Mouse (Mus musculus) lung, embryonic 14.5 days (tissue): ENCODE results near the gene Mfap1b. TPM values are rescaled to one million over a fixed set of nuclear protein-coding genes. Genes with fewer than 3 reads are reported as not detected.
"Not testable (repeated sequence)": the region's sequence is repeated elsewhere in the genome, so short reads cannot be mapped to it uniquely, and the experiment has no call there.

ENCODE experiments used
- ATAC-seq: fragments of 200-750 bp; cut with Nextera tagmentation; 2 replicates; pipeline ENCODE4 v1.8.0; 2017; ENCODE audit warnings: mild to moderate bottlenecking, moderate TSS enrichment, moderate library complexity; ENCODE audit not compliant: insufficient read depth
- DNase-seq: peaks from one replicate; pipeline ENCODE4 v3.0.0-alpha.2; 2015
- H3K27ac ChIP-seq: fragments of 300-500 bp; sonication (generic); 2 replicates; pipeline ENCODE4 v1.5.1; 2014; ENCODE audit warnings: low read depth, mild to moderate bottlenecking, moderate library complexity
- H3K27me3 ChIP-seq: fragments of 300-500 bp; sonication (generic); 2 replicates; pipeline ENCODE4 v1.6.1; 2014; ENCODE audit warnings: low read length, control low read depth; ENCODE audit not compliant: insufficient read depth
- H3K36me3 ChIP-seq: fragments of 300-500 bp; sonication (generic); 2 replicates; pipeline ENCODE4 v1.6.1; 2014; ENCODE audit warnings: control low read depth; ENCODE audit not compliant: insufficient read depth
- H3K4me1 ChIP-seq: fragments of 300-500 bp; sonication (generic); 2 replicates; pipeline ENCODE4 v1.6.1; 2014; ENCODE audit warnings: antibody characterized with exemption, control low read depth; ENCODE audit not compliant: insufficient read depth
- H3K4me2 ChIP-seq: fragments of 300-500 bp; sonication (generic); 2 replicates; pipeline ENCODE4 v1.6.1; 2014; ENCODE audit warnings: mild to moderate bottlenecking
- H3K4me3 ChIP-seq: fragments of 300-500 bp; sonication (generic); 2 replicates; pipeline ENCODE4 v1.5.1; 2014; ENCODE audit warnings: low read depth, low read length
- H3K9ac ChIP-seq: fragments of 300-500 bp; sonication (generic); 2 replicates; pipeline ENCODE4 v1.6.1; 2014
- H3K9me3 ChIP-seq: fragments of 300-500 bp; sonication (generic); 2 replicates; pipeline ENCODE4 v1.6.1; 2016; ENCODE audit warnings: low read depth, low read length, control low read depth
- CTCF ChIP-seq: IDR thresholded peaks from 2 replicates; pipeline ENCODE4 v1.5.1; 2016; ENCODE audit warnings: antibody characterized with exemption, low read depth
- WGBS: fragments of 180-500 bp; shearing (Covaris S2); extraction: QIAGEN DNeasy Blood & Tissue Kit; methylation state at CpG from one replicate; pipeline ENCODE4 v1.1.7; 2014; 5-methylcytosine and 5-hydroxymethylcytosine counted together
- polyA plus RNA-seq: library from polyadenylated mRNA; unstranded; fragments of >200 nt; fragmentation: Nextera tagmentation; extraction: Ambion mirVana; gene quantifications from 2 replicates; pipeline ENCODE4 v1.2.1, GENCODE M21; 2014

The Mfap1b gene
- polyA plus RNA-seq, 1 experiment from 2014 or later = 47.9 TPM

- Histone ChIP-seq H3K4me3 (no peak overlapping the region), H3K36me3 (no peaks in the 10 kb centered on the region), H3K4me2 (no peak overlapping the region), H3K9ac (no peak overlapping the region), H3K9me3 (no peaks in the 10 kb centered on the region), H3K4me1 (no peaks in the 10 kb centered on the region), H3K27ac (no peak overlapping the region), H3K27me3 (no peaks in the 10 kb centered on the region)
- ATAC-seq (no peak), DNase-seq (no peak)
- no peak for TF ChIP-seq CTCF
- WGBS = 73% methylated on average over 8 of the region's 8 CpGs
Observed at GRCm38 (mm10) chr2:121483576-121483975, 9.7 kb upstream of the Mfap1b start.

GRCm38 (mm10) chr2:121480916-121481315 is 7.0 kb upstream of the Mfap1b start:
- not testable (repeated sequence) for H3K9ac ChIP-seq, H3K27me3 ChIP-seq, H3K4me3 ChIP-seq, H3K36me3 ChIP-seq, H3K4me2 ChIP-seq, ATAC-seq, H3K4me1 ChIP-seq, DNase-seq, H3K27ac ChIP-seq, H3K9me3 ChIP-seq
- WGBS = 80% methylated on average over 13 of the region's 13 CpGs

GRCm38 (mm10) chr2:121480498-121480897 is 6.6 kb upstream of the Mfap1b start:
- TF ChIP-seq CTCF = peak; percentile 58
- ATAC-seq = no peak
- no peaks in the 10 kb centered on the region for H3K9me3 ChIP-seq
- no peak overlapping the region for H3K27ac ChIP-seq
- H3K4me1 ChIP-seq = no peaks in the 10 kb centered on the region
- H3K9ac ChIP-seq = no peak overlapping the region
- no peak overlapping the region for H3K4me3 ChIP-seq
- H3K4me2 ChIP-seq = no peak overlapping the region
- WGBS = 53% methylated on average over 3 of the region's 3 CpGs
- H3K27me3 ChIP-seq = no peaks in the 10 kb centered on the region
- H3K36me3 ChIP-seq = no peaks in the 10 kb centered on the region
- DNase-seq = peak; percentile 45

GRCm38 (mm10) chr2:121477491-121478266 is 3.8 kb upstream of the Mfap1b start:
- no peaks in the 10 kb centered on the region for H3K36me3 ChIP-seq
- no peak overlapping the region for H3K4me2 ChIP-seq
- no peaks in the 10 kb centered on the region for H3K9me3 ChIP-seq
- ATAC-seq (no peak), DNase-seq (no peak)
- no peak overlapping the region for H3K4me3 ChIP-seq
- no peak for TF ChIP-seq CTCF
- H3K4me1 ChIP-seq = 0 out of 2 replicates have a peak, but pooled peaks cover 3% of the 10 kb centered on the region
- H3K27ac ChIP-seq = no peak overlapping the region
- no peak overlapping the region for H3K9ac ChIP-seq
- WGBS = 86% methylated on average over 3 of the region's 3 CpGs
- no peaks in the 10 kb centered on the region for H3K27me3 ChIP-seq

GRCm38 (mm10) chr2:121475306-121475705 is 1.4 kb upstream of the Mfap1b start:
- not testable (repeated sequence) for H3K4me1 ChIP-seq, H3K4me2 ChIP-seq, DNase-seq, ATAC-seq, H3K9me3 ChIP-seq, H3K27ac ChIP-seq, H3K27me3 ChIP-seq, H3K36me3 ChIP-seq, H3K4me3 ChIP-seq, H3K9ac ChIP-seq
- 92% methylated on average over 2 of the region's 2 CpGs for WGBS

GRCm38 (mm10) chr2:121474180-121474535 is 291 bp upstream of the Mfap1b start:
- Histone ChIP-seq H3K9me3 (no peaks in the 10 kb centered on the region), H3K4me3 (peak overlapping the region; percentile 61), H3K4me1 (0 out of 2 replicates have a peak, but pooled peaks cover 3% of the 10 kb centered on the region), H3K27ac (0 out of 2 replicates have a peak overlapping the region, but pooled peaks have one; percentile 50), H3K9ac (peak overlapping the region; percentile 58), H3K4me2 (peak overlapping the region; percentile 67), H3K36me3 (no peaks in the 10 kb centered on the region), H3K27me3 (no peaks in the 10 kb centered on the region)
- ATAC-seq (0 out of 2 replicates have a peak, but pooled peaks have one; percentile 57), DNase-seq (no peak)
- WGBS = 27% methylated on average over 8 of the region's 8 CpGs
- TF ChIP-seq CTCF = no peak

GRCm38 (mm10) chr2:121472783-121473182 is 1.1 kb downstream of the Mfap1b start:
- H3K9ac ChIP-seq, H3K4me1 ChIP-seq, H3K27ac ChIP-seq, H3K4me3 ChIP-seq, H3K36me3 ChIP-seq, H3K4me2 ChIP-seq, ATAC-seq, H3K9me3 ChIP-seq, H3K27me3 ChIP-seq, DNase-seq: not testable (repeated sequence)
- 92% methylated on average over 3 of the region's 3 CpGs for WGBS

GRCm38 (mm10) chr2:121468982-121469381 is 4.9 kb downstream of the Mfap1b start:
- WGBS = 60% methylated on average over 2 of the region's 6 CpGs
- not testable (repeated sequence) for H3K27ac ChIP-seq, ATAC-seq, H3K9me3 ChIP-seq, H3K4me3 ChIP-seq, H3K27me3 ChIP-seq, H3K4me2 ChIP-seq, H3K36me3 ChIP-seq, DNase-seq, H3K4me1 ChIP-seq, H3K9ac ChIP-seq
